Mouse (Mus musculus) olfactory bulb, adult 2 months (tissue): Measurements from ENCODE around the gene Dhx9.

Experiments
- CTCF ChIP-seq: fragments of 200-500 bp; IDR thresholded peaks from 2 replicates; pipeline ENCODE4 v1.5.1; 2012; ENCODE audit warnings: low read depth, mild to moderate bottlenecking, low read length, moderate library complexity; ENCODE audit not compliant: insufficient read depth
- POLR2A ChIP-seq: fragments of 200-500 bp; IDR thresholded peaks from 2 replicates; pipeline ENCODE4 v1.6.1; 2012; ENCODE audit warnings: mild to moderate bottlenecking, low read depth, low read length, moderate library complexity; ENCODE audit not compliant: insufficient read depth

- TF ChIP-seq CTCF (no peak), POLR2A (no peak)
Observed at GRCm38 (mm10) chr1:153489963-153490362, 2.5 kb upstream of the Dhx9 start.
